ENCODE assay signal across 10 mouse cellular contexts in genomic region chr10:9907919-9908502, GRCm38 (mm10). TPM values are rescaled to one million over a fixed set of nuclear protein-coding genes. Genes with fewer than 3 reads are reported as not detected.
A peak's percentile ranks its signal among the peaks of the same experiment; 100 is the strongest.
DNase-seq lines count a peak whose midpoint lies in the region; ATAC-seq lines count a peak whose summit lies in the region.
"Had no signal": no experiment of that assay in that cellular context is flagged by ENCODE, and none has a peak within 500 bp of the region (broad histone marks: within the 10 kb centered on the region; RNA-seq: fewer than 3 reads in every experiment).

No protein-coding gene starts in this region.

- no peaks in the 10 kb centered on the region for H3K27me3 ChIP-seq in kidney, embryonic 14.5 days (ENCODE audit: control insufficient read depth, insufficient read depth, low read length)

- no peak overlapping the region for H3K4me3 ChIP-seq in kidney, embryonic 14.5 days (ENCODE audit: low read length)

- H3K36me3 ChIP-seq in kidney, embryonic 14.5 days (ENCODE audit: control insufficient read depth, insufficient read depth, low read length), result no peaks in the 10 kb centered on the region

- 82% methylated on average over 8 of the region's 8 CpGs for WGBS in kidney, embryonic 14.5 days

- H3K9me3 ChIP-seq in kidney, embryonic 14.5 days (ENCODE audit: control insufficient read depth, low read length), result no peaks in the 10 kb centered on the region

- H3K4me1 ChIP-seq in kidney, embryonic 14.5 days (ENCODE audit: control insufficient read depth, insufficient read depth, low read length), result peaks cover 4% of the 10 kb centered on the region; the same call in 1 of the 2 replicates

- no peak overlapping the region for H3K9ac ChIP-seq in kidney, embryonic 14.5 days (ENCODE audit: low read depth, low read length)
- H3K9ac ChIP-seq: hindbrain, embryonic 14.5 days had no signal

- peak; percentile 27 for DNase-seq in kidney, adult 11 months
- peak; percentile 46 for DNase-seq in adipocyte (ENCODE audit: low spot score)
- peak; percentile 72 to 73 for DNase-seq in heart, adult 9 months (ENCODE audit: low spot score in 2 of 2)
- peak; percentile 41 for DNase-seq in lung, postnatal 25 days (ENCODE audit: low spot score)
- DNase-seq in retina, embryonic 14.5 days (ENCODE audit: low spot score), result no peak
- DNase-seq in retina, postnatal 1 day, result no peak
- DNase-seq: left cerebral cortex, postnatal 4 days had no signal

- no peak overlapping the region for H3K4me2 ChIP-seq in kidney, embryonic 14.5 days (replicated peaks; ENCODE audit: low read depth, low read length)
- H3K4me2 ChIP-seq: hindbrain, embryonic 14.5 days had no signal

- ATAC-seq in kidney, embryonic 14.5 days (ENCODE audit: low FRiP score, low TSS enrichment), result no peak
- ATAC-seq: forebrain, embryonic 14.5 days had no signal

- no peak overlapping the region for H3K27ac ChIP-seq in kidney, embryonic 14.5 days (ENCODE audit: low read depth, low read length)
- H3K27ac ChIP-seq: hindbrain, embryonic 14.5 days had no signal

RNA-seq across cellular contexts. Expression of gene Stxbp5, which starts 7.1 kb away (rescaled TPM):
- polyA plus RNA-seq in kidney, embryonic 14.5 days (2014; fragmentation: Nextera tagmentation; extraction: Ambion mirVana), result 4.1 and 6.9 TPM in 2 replicates

Comparison
In these comparisons a context has a peak if more than half of its experiments do, and no peak if none do; other contexts are left out.
1. DNase-seq: peak in kidney, adult 11 months (single experiment), adipocyte (single experiment), heart, adult 9 months (2 of 2) and lung, postnatal 25 days (single experiment); none in retina, embryonic 14.5 days (single experiment) and retina, postnatal 1 day (single experiment).